Mouse (Mus musculus) testis, postnatal 14 days (tissue): ENCODE measurements around the gene Med17.

Experiments used
- DNase-seq: peaks from one replicate; pipeline ENCODE4 v3.0.0; 2021; ENCODE audit warnings: low spot score

Med17 gene

GRCm38 (mm10) chr9:15237516-15238296 lies 42.0 kb downstream of the Med17 start:
- no peak for DNase-seq

GRCm38 (mm10) chr9:15235986-15236385 lies 43.7 kb downstream of the Med17 start:
- DNase-seq, result no peak

DNA sequence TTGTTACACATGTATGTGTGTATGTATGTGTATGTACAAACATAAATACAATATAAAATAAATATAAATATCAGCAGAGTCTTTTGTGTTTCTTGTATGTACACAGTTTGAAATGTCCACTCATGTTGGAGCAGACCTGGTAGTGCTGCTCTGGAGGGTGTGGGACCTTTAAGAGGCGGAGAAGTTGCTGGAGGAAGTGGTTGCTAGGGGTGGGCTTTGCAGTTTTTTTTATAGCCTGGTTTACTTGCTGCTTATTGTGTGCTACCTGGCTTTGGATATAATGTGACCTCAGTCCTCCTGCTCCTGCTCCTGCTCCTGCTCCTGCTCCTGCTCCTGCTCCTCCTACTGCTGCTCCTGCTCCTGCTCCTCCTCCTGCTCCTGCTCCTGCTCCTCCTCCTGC lies 46.1 kb downstream of the Med17 start:
- no peak for DNase-seq

DNA sequence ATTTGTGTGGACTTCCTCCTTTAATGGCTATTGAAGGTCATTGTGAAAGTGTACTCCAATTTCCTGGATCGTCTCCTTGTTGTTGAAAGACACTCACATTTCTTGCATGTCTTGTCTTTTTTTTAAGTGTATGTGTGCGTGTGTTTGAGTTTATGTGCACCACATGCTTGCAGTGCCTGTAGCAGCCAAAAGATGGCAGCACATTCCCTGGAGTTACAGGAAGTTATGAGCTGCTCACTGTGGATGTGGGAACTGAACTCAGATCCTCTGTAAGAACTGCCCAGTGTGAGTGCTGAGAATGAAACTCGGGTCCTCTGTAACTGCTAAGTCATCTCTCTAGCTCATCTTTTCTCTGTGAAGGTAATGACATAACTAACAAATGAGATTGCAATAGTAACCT lies 47.3 kb downstream of the Med17 start:
- DNase-seq, result no peak

DNA sequence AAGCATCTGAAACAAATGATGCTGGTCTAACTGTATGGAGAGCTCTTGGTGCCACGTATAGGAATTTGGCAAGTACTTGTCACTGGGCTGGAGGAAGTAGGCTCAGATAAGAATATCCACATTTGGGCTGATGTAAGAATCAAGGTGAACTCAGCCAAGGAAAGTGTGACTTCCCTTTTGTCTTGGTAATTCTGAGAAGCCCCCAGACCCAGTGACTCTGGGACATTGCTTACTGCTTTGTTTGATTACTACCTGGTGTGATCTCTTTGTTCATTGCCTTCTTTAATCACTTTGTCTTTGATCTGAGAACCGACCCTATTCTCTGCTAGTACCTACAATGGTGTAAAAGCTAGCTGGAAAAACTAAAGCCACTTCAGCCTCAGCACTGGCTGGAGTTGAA lies 54.8 kb downstream of the Med17 start:
- no peak for DNase-seq

- DNase-seq, result no peak
These were observed 66.0 kb downstream of the Med17 start for GRCm38 (mm10) chr9:15213695-15214094.

DNA sequence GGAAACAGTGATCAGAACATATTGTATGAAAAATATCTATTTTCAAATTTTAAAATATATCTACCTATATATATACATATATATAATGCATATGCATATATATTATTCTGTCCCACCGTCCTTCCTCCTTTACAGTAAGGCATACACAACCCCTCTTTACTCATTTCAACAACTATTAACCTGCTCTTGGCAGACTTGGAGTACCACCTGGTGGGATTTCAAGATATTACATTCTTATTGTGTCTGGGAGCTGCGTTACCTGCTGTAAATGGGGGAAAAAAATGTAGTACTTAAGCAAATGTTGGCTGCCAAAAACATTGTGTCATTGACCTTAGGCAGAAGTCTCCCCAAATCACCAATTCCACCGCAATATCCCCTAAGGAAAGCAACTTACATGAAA lies 67.9 kb downstream of the Med17 start:
- DNase-seq, result no peak
